ENCODE assay signal across 9 mouse cellular contexts in the genomic region with DNA sequence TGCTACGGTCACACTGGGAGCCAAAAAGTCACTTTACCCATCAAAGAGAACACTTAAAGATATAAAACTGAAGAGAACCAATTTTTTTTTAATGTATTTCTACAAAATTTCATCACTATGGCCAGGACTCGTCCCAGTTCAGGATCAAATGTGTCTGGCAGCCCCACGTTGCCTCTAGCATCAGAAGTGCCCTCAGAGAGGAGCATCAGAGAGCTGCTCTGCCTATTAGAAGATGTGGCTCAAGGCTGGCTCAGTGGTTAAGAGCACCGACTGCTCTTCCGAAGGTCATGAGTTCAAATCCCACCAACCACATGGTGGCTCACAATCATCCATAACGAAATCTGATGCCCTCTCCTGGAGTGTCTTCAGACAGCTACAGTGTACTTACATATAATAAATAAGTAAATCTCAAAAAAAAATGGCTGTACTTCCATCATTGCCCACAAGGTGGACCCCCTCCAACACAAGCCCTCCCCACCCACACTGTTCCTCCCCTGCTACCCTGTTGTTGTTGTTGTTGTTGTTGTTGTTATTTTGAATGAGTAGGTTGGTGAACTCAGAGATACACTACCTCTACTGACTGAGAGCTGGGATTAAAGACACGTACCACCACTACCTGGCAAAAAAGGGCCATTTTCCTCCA. TPM values are rescaled to one million over a fixed set of nuclear protein-coding genes. Genes with fewer than 3 reads are reported as not detected.
DNase-seq lines count a peak whose midpoint lies in the region; ATAC-seq and TF ChIP-seq lines count a peak whose summit lies in the region.
"Had no signal": no experiment of that assay in that cellular context is flagged by ENCODE, and none has a peak within 500 bp of the region (broad histone marks: within the 10 kb centered on the region; RNA-seq: fewer than 3 reads in every experiment).

No protein-coding gene starts in this region.

- no peaks in the 10 kb centered on the region for H3K27me3 ChIP-seq in hindbrain, embryonic 10.5 days (ENCODE audit: insufficient read depth, poor library complexity, severe bottlenecking)
- no peaks in the 10 kb centered on the region for H3K27me3 ChIP-seq in hindbrain, embryonic 13.5 days
- H3K27me3 ChIP-seq in C2C12 (ENCODE audit: control insufficient read depth, insufficient read depth, insufficient read length) = no peaks in the 10 kb centered on the region
- H3K27me3 ChIP-seq in forebrain, embryonic 12.5 days = no peaks in the 10 kb centered on the region
- H3K27me3 ChIP-seq in liver, embryonic 11.5 days (replicated peaks; ENCODE audit: control insufficient read depth, insufficient read depth, low read length) = no peaks in the 10 kb centered on the region
- H3K27me3 ChIP-seq: lung, embryonic 15.5 days had no signal

- peak; percentile 47 for DNase-seq in hindbrain, embryonic 10.5 days (ENCODE audit: low spot score)
- peak; percentile 57 for DNase-seq in adipocyte (ENCODE audit: low spot score)
- DNase-seq in liver, embryonic 11.5 days (ENCODE audit: low spot score) = no peak
- peak; percentile 41 for DNase-seq in retina, postnatal 7 days (ENCODE audit: low read depth, low spot score)
- no peak for DNase-seq in left cerebral cortex, adult 11 months (ENCODE audit: low spot score)

- H3K4me1 ChIP-seq in hindbrain, embryonic 10.5 days (replicated peaks) = peaks cover 21% of the 10 kb centered on the region
- peaks cover 13% of the 10 kb centered on the region for H3K4me1 ChIP-seq in hindbrain, embryonic 13.5 days (replicated peaks)
- peaks cover 17% of the 10 kb centered on the region for H3K4me1 ChIP-seq in forebrain, embryonic 12.5 days
- H3K4me1 ChIP-seq in liver, embryonic 11.5 days (replicated peaks; ENCODE audit: control insufficient read depth, insufficient read depth, low read length) = peaks cover 9% of the 10 kb centered on the region

- no peaks in the 10 kb centered on the region for H3K79me3 ChIP-seq in C2C12 (ENCODE audit: low read depth)

- no peak for ATAC-seq in hindbrain, embryonic 13.5 days (ENCODE audit: low FRiP score)
- ATAC-seq in forebrain, embryonic 12.5 days (ENCODE audit: low FRiP score) = no peak
- no peak for ATAC-seq in liver, embryonic 11.5 days (replicated peaks; ENCODE audit: low FRiP score)

- peak; percentile 9 for TF ChIP-seq CTCF in C2C12 (IDR thresholded peaks at IDR 0.05; ENCODE audit: control insufficient read depth, insufficient read depth, insufficient read length)

- H3K9ac ChIP-seq in hindbrain, embryonic 13.5 days = no peak overlapping the region
- H3K9ac ChIP-seq in forebrain, embryonic 12.5 days = no peak overlapping the region
- H3K9ac ChIP-seq in liver, embryonic 11.5 days (ENCODE audit: low read depth, low read length) = no peak overlapping the region

- WGBS in hindbrain, embryonic 10.5 days = 41% methylated on average over 7 of the region's 7 CpGs
- 35% methylated on average over 7 of the region's 7 CpGs for WGBS in hindbrain, embryonic 13.5 days
- 37% methylated on average over 7 of the region's 7 CpGs for WGBS in forebrain, embryonic 12.5 days
- 18% methylated on average over 7 of the region's 7 CpGs for WGBS in liver, embryonic 11.5 days

- H3K4me2 ChIP-seq in hindbrain, embryonic 13.5 days = no peak overlapping the region
- 0 out of 2 replicates have a peak overlapping the region, but pooled peaks have one; percentile 70 for H3K4me2 ChIP-seq in forebrain, embryonic 12.5 days
- peak overlapping the region; percentile 79 for H3K4me2 ChIP-seq in liver, embryonic 11.5 days

- H3ac ChIP-seq in C2C12 (ENCODE audit: control insufficient read depth, insufficient read length, low read depth) = no peak overlapping the region

- no peak overlapping the region for H3K4me3 ChIP-seq in hindbrain, embryonic 10.5 days
- H3K4me3 ChIP-seq in hindbrain, embryonic 13.5 days = no peak overlapping the region
- no peak overlapping the region for H3K4me3 ChIP-seq in C2C12 (ENCODE audit: insufficient read depth, poor library complexity, severe bottlenecking)
- H3K4me3 ChIP-seq in forebrain, embryonic 12.5 days (replicated peaks) = no peak overlapping the region
- H3K4me3 ChIP-seq in liver, embryonic 11.5 days (ENCODE audit: low read depth, low read length) = 0 out of 2 replicates have a peak overlapping the region, but pooled peaks have one; percentile 69

- H3K9me3 ChIP-seq in hindbrain, embryonic 10.5 days = no peaks in the 10 kb centered on the region
- no peaks in the 10 kb centered on the region for H3K9me3 ChIP-seq in hindbrain, embryonic 13.5 days
- no peaks in the 10 kb centered on the region for H3K9me3 ChIP-seq in forebrain, embryonic 12.5 days
- H3K9me3 ChIP-seq in liver, embryonic 11.5 days (ENCODE audit: control insufficient read depth, low read length) = no peaks in the 10 kb centered on the region
- H3K9me3 ChIP-seq: lung, embryonic 15.5 days had no signal

- peaks cover 6% of the 10 kb centered on the region for H3K79me2 ChIP-seq in C2C12 (ENCODE audit: control insufficient read depth, insufficient read depth)

- H3K36me3 ChIP-seq in hindbrain, embryonic 10.5 days = peaks cover 7% of the 10 kb centered on the region; the same call in 1 of the 2 replicates
- H3K36me3 ChIP-seq in hindbrain, embryonic 13.5 days = no peaks in the 10 kb centered on the region
- H3K36me3 ChIP-seq in C2C12 (ENCODE audit: control insufficient read depth, insufficient read depth) = no peaks in the 10 kb centered on the region
- H3K36me3 ChIP-seq in forebrain, embryonic 12.5 days (replicated peaks) = no peaks in the 10 kb centered on the region
- no peaks in the 10 kb centered on the region; the same call in 1 of the 2 replicates for H3K36me3 ChIP-seq in liver, embryonic 11.5 days (ENCODE audit: control insufficient read depth, insufficient read depth, low read length)
- H3K36me3 ChIP-seq: lung, embryonic 15.5 days had no signal

- no peak overlapping the region for H3K27ac ChIP-seq in hindbrain, embryonic 10.5 days
- no peak overlapping the region for H3K27ac ChIP-seq in hindbrain, embryonic 13.5 days
- H3K27ac ChIP-seq in forebrain, embryonic 12.5 days = no peak overlapping the region
- H3K27ac ChIP-seq in liver, embryonic 11.5 days (ENCODE audit: low read depth, low read length) = no peak overlapping the region
- H3K27ac ChIP-seq: lung, embryonic 15.5 days had no signal

TF ChIP-seq in C2C12, 6 proteins besides CTCF, POLR2A, EP300 and RAD21:
- no peak for TF ChIP-seq USF1 (IDR thresholded peaks at IDR 0.05; ENCODE audit: low read depth)
- TF ChIP-seq CEBPB (IDR thresholded peaks at IDR 0.05; ENCODE audit: low read depth) = no peak
- no peak for TF ChIP-seq FOSL1 (IDR thresholded peaks at IDR 0.05; ENCODE audit: insufficient read depth, low read length, poor library complexity, severe bottlenecking)
- TF ChIP-seq MYOD1 (IDR thresholded peaks at IDR 0.05; ENCODE audit: control insufficient read depth, insufficient read length, low read depth) = no peak
- no peak for TF ChIP-seq MAX (IDR thresholded peaks at IDR 0.05)
- TF ChIP-seq MYOG (IDR thresholded peaks at IDR 0.05; ENCODE audit: control insufficient read depth, extremely low read depth, insufficient read length) = no peak

RNA-seq across cellular contexts. Expression of a gene that starts 1.3 kb away (rescaled TPM):
- polyA plus RNA-seq in hindbrain, embryonic 10.5 days (2016; fragmentation: Nextera tagmentation; extraction: Ambion mirVana) = 35.3 and 40.9 TPM in 2 replicates
- polyA plus RNA-seq in hindbrain, embryonic 13.5 days (2015; fragmentation: Nextera tagmentation; extraction: Ambion mirVana) = 7.8 and 11.1 TPM in 2 replicates
- 14.0 TPM for polyA plus RNA-seq in C2C12 (2012; fragmentation: generic; extraction: Trizol)
- polyA plus RNA-seq in forebrain, embryonic 12.5 days (2016; fragmentation: Nextera tagmentation; extraction: Ambion mirVana) = 40.2 and 40.5 TPM in 2 replicates
- 39.7 and 46.8 TPM in 2 replicates for polyA plus RNA-seq in liver, embryonic 11.5 days (2014; fragmentation: Nextera tagmentation; extraction: Ambion mirVana)

RNA-seq across cellular contexts. Expression of a gene that starts 12.9 kb away (rescaled TPM):
- polyA plus RNA-seq in hindbrain, embryonic 10.5 days (2016; fragmentation: Nextera tagmentation; extraction: Ambion mirVana) = 10.8 and 19.5 TPM in 2 replicates
- 39.1 and 39.6 TPM in 2 replicates for polyA plus RNA-seq in hindbrain, embryonic 13.5 days (2015; fragmentation: Nextera tagmentation; extraction: Ambion mirVana)
- 5.1 TPM for polyA plus RNA-seq in C2C12 (2012; fragmentation: generic; extraction: Trizol)
- polyA plus RNA-seq in forebrain, embryonic 12.5 days (2016; fragmentation: Nextera tagmentation; extraction: Ambion mirVana) = 19.9 and 21.8 TPM in 2 replicates
- 6.5 and 6.7 TPM in 2 replicates for polyA plus RNA-seq in liver, embryonic 11.5 days (2014; fragmentation: Nextera tagmentation; extraction: Ambion mirVana)

RNA-seq across cellular contexts. Expression of a gene that starts 53.9 kb away (rescaled TPM):
- 159 and 169 TPM in 2 replicates for polyA plus RNA-seq in hindbrain, embryonic 10.5 days (2016; fragmentation: Nextera tagmentation; extraction: Ambion mirVana)
- polyA plus RNA-seq in hindbrain, embryonic 13.5 days (2015; fragmentation: Nextera tagmentation; extraction: Ambion mirVana) = 273 and 284 TPM in 2 replicates
- 128 TPM for polyA plus RNA-seq in C2C12 (2012; fragmentation: generic; extraction: Trizol)
- 174 and 194 TPM in 2 replicates for polyA plus RNA-seq in forebrain, embryonic 12.5 days (2016; fragmentation: Nextera tagmentation; extraction: Ambion mirVana)
- polyA plus RNA-seq in liver, embryonic 11.5 days (2014; fragmentation: Nextera tagmentation; extraction: Ambion mirVana) = 136 and 147 TPM in 2 replicates

Comparison
In these comparisons a context has a peak if more than half of its experiments do, and no peak if none do; other contexts are left out.
1. DNase-seq: peak in hindbrain, embryonic 10.5 days (single experiment), adipocyte (single experiment) and retina, postnatal 7 days (single experiment); none in liver, embryonic 11.5 days (single experiment) and left cerebral cortex, adult 11 months (single experiment).